In the genomic region with DNA sequence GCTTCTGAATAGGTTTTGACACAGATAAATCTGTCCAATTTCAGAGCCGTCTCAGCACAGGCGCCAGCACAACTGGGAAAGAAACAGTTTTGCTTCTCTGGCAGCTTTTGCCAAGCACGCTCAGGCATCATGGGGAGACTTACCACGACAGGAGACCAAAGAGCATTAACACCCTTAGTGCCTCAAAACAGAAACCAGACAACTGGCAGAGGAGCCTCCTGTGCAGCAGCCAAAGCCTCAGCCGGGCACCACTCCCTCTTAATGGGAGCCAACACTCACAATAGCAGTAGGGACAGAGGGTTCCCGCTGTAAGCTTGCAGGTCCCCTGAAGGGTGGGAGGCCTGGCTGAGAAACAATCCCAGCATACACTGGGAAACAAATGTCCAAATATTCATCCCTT, we compare ENCODE assay signal across 10 mouse cellular contexts. TPM values are rescaled to one million over a fixed set of nuclear protein-coding genes. Genes with fewer than 3 reads are reported as not detected.
DNase-seq lines count a peak whose midpoint lies in the region; ATAC-seq and TF ChIP-seq lines count a peak whose summit lies in the region.
"Had no signal": no experiment of that assay in that cellular context is flagged by ENCODE, and none has a peak within 500 bp of the region (broad histone marks: within the 10 kb centered on the region; RNA-seq: fewer than 3 reads in every experiment).

No protein-coding gene starts in this region.

- no peak overlapping the region for H3K4me2 ChIP-seq in forebrain, embryonic 16.5 days (ENCODE audit: low read length)
- no peak overlapping the region for H3K4me2 ChIP-seq in midbrain, embryonic 15.5 days
- H3K4me2 ChIP-seq in liver, embryonic 12.5 days = no peak overlapping the region

- H3K9ac ChIP-seq in forebrain, embryonic 16.5 days (replicated peaks; ENCODE audit: low read depth, low read length) = no peak overlapping the region
- H3K9ac ChIP-seq in midbrain, embryonic 15.5 days = no peak overlapping the region
- H3K9ac ChIP-seq in liver, embryonic 12.5 days = no peak overlapping the region
- H3K9ac ChIP-seq: liver, embryonic 14.5 days had no signal

- H3K27me3 ChIP-seq in cerebellum, adult 2 months (ENCODE audit: control insufficient read depth, insufficient read depth, low read length) = no peaks in the 10 kb centered on the region
- no peaks in the 10 kb centered on the region for H3K27me3 ChIP-seq in forebrain, embryonic 16.5 days (replicated peaks; ENCODE audit: control insufficient read depth, insufficient read depth, low read length)
- no peaks in the 10 kb centered on the region for H3K27me3 ChIP-seq in midbrain, embryonic 15.5 days (replicated peaks)
- H3K27me3 ChIP-seq in liver, embryonic 12.5 days (replicated peaks) = no peaks in the 10 kb centered on the region

- no peak overlapping the region for H3K4me3 ChIP-seq in cerebellum, adult 2 months (replicated peaks; ENCODE audit: insufficient read depth, low read depth, low read length)
- H3K4me3 ChIP-seq in forebrain, embryonic 16.5 days (replicated peaks; ENCODE audit: low read length) = no peak overlapping the region
- no peak overlapping the region for H3K4me3 ChIP-seq in midbrain, embryonic 15.5 days
- no peak overlapping the region for H3K4me3 ChIP-seq in liver, embryonic 12.5 days

- ATAC-seq in forebrain, embryonic 16.5 days = peak; percentile 62
- no peak for ATAC-seq in midbrain, embryonic 15.5 days (replicated peaks)
- no peak for ATAC-seq in liver, embryonic 12.5 days

- no peak for TF ChIP-seq CTCF in cerebellum, adult 2 months (IDR thresholded peaks at IDR 0.05; ENCODE audit: borderline replicate concordance, insufficient read depth, low read depth, low read length)

- peak; percentile 64 for DNase-seq in left cerebral cortex, postnatal 4 days
- DNase-seq in left cerebral cortex, adult 18-20 months (ENCODE audit: low spot score in 2 of 2) = no peak
- DNase-seq in cerebellum, adult 2 months = peak; percentile 73 to 83
- DNase-seq in heart, postnatal 25 days (ENCODE audit: low spot score) = peak; percentile 73
- no peak for DNase-seq in yolk sac, embryonic 10.5 days (ENCODE audit: low spot score)

- WGBS in cerebellum, adult 2 months = 4% methylated on average over 6 of the region's 6 CpGs
- WGBS in forebrain, embryonic 16.5 days = 29% methylated on average over 6 of the region's 6 CpGs
- 52% methylated on average over 6 of the region's 6 CpGs for WGBS in midbrain, embryonic 15.5 days
- 68% methylated on average over 6 of the region's 6 CpGs for WGBS in liver, embryonic 12.5 days (ENCODE audit: insufficient replicate concordance)

- peak; percentile 15; the same call in 1 of the 2 replicates for TF ChIP-seq POLR2A in cerebellum, adult 2 months (IDR thresholded peaks at IDR 0.05; ENCODE audit: borderline replicate concordance, insufficient read depth, low read length)

- no peaks in the 10 kb centered on the region for H3K9me3 ChIP-seq in forebrain, embryonic 16.5 days (ENCODE audit: control insufficient read depth, low read length)
- no peaks in the 10 kb centered on the region for H3K9me3 ChIP-seq in midbrain, embryonic 15.5 days
- H3K9me3 ChIP-seq in liver, embryonic 12.5 days (replicated peaks) = no peaks in the 10 kb centered on the region

- H3K36me3 ChIP-seq in forebrain, embryonic 16.5 days (ENCODE audit: control insufficient read depth, insufficient read depth) = no peaks in the 10 kb centered on the region
- H3K36me3 ChIP-seq in midbrain, embryonic 15.5 days (replicated peaks) = no peaks in the 10 kb centered on the region
- no peaks in the 10 kb centered on the region for H3K36me3 ChIP-seq in liver, embryonic 12.5 days

- intact Hi-C loops in left cerebral cortex, postnatal 4 days (cut with DNase I) = no loop called here
- intact Hi-C loops in heart, postnatal 25 days (cut with DNase I) = no loop called here

- peak overlapping the region; percentile 29 for H3K27ac ChIP-seq in cerebellum, adult 2 months (ENCODE audit: insufficient read depth, low read length)
- peak overlapping the region; percentile 35; the same call in 1 of the 2 replicates for H3K27ac ChIP-seq in forebrain, embryonic 16.5 days (ENCODE audit: low read length)
- no peak overlapping the region for H3K27ac ChIP-seq in midbrain, embryonic 15.5 days
- no peak overlapping the region for H3K27ac ChIP-seq in liver, embryonic 12.5 days
- H3K27ac ChIP-seq: liver, embryonic 14.5 days had no signal

- H3K4me1 ChIP-seq in cerebellum, adult 2 months (ENCODE audit: control insufficient read depth, insufficient read depth, low read length) = peaks cover 16% of the 10 kb centered on the region; the same call in 1 of the 2 replicates
- peaks cover 19% of the 10 kb centered on the region for H3K4me1 ChIP-seq in forebrain, embryonic 16.5 days (replicated peaks; ENCODE audit: control insufficient read depth, insufficient read depth, low read length)
- H3K4me1 ChIP-seq in midbrain, embryonic 15.5 days = peaks cover 5% of the 10 kb centered on the region; the same call in 1 of the 2 replicates
- no peaks in the 10 kb centered on the region for H3K4me1 ChIP-seq in liver, embryonic 12.5 days

RNA-seq across cellular contexts. Expression of a gene that starts 56.5 kb away (rescaled TPM):
- total RNA-seq in left cerebral cortex, postnatal 4 days (2021) = 10 to 100 TPM; 65.3 to 65.9 TPM
- total RNA-seq in left cerebral cortex, adult 18-20 months (2021) = 10 to 100 TPM in 1 of 2 experiments, 1 to 10 TPM in 1; 9.4 to 10.6 TPM
- 17.0 and 18.7 TPM in 2 replicates for polyA plus RNA-seq in cerebellum, adult 2 months (2012; rRNA removed)
- 31.1 and 31.4 TPM in 2 replicates for polyA plus RNA-seq in forebrain, embryonic 16.5 days (2015; fragmentation: Nextera tagmentation; extraction: Ambion mirVana)
- total RNA-seq in heart, postnatal 25 days (2021) = 1 to 10 TPM; 5.0 to 5.8 TPM
- 36.5 and 37.8 TPM in 2 replicates for polyA plus RNA-seq in midbrain, embryonic 15.5 days (2015; fragmentation: Nextera tagmentation; extraction: Ambion mirVana)
- 3.4 and 4.1 TPM in 2 replicates for polyA plus RNA-seq in liver, embryonic 12.5 days (2016; fragmentation: Nextera tagmentation; extraction: Ambion mirVana)
- total RNA-seq: MEL had no signal

Comparison
In these comparisons a context has a peak if more than half of its experiments do, and no peak if none do; other contexts are left out.
1. DNase-seq: peak in left cerebral cortex, postnatal 4 days (single experiment), cerebellum, adult 2 months (2 of 2) and heart, postnatal 25 days (single experiment); none in left cerebral cortex, adult 18-20 months (0 of 2) and yolk sac, embryonic 10.5 days (single experiment).
2. H3K27ac ChIP-seq: peak in cerebellum, adult 2 months (single experiment) and forebrain, embryonic 16.5 days (single experiment); none in midbrain, embryonic 15.5 days (single experiment) and liver, embryonic 12.5 days (single experiment).